Mouse (Mus musculus) cerebellum, postnatal 14 days (tissue): ENCODE measurements around the gene Efcab14.
A peak's percentile ranks its signal among the peaks of the same experiment; 100 is the strongest.

Experiments
- DNase-seq, 2 experiments: peaks; one replicate each; pipeline ENCODE4 v3.0.0; 2021; ENCODE audit warnings: mixed read lengths in 2 of 2

The Efcab14 gene

GRCm38 (mm10) chr4:115737551-115738041, at the start of gene Efcab14:
Efcab14 (plus strand) TSS chr4:115737744.
- peak; percentile 99 for DNase-seq

GRCm38 (mm10) chr4:115701468-115701867, 36.1 kb upstream of the Efcab14 start:
- DNase-seq, result peak in 1 of 2 experiments; percentile 5

- DNase-seq, result no peak
These were observed 33.5 kb upstream of the Efcab14 start for GRCm38 (mm10) chr4:115703927-115704505.

DNA sequence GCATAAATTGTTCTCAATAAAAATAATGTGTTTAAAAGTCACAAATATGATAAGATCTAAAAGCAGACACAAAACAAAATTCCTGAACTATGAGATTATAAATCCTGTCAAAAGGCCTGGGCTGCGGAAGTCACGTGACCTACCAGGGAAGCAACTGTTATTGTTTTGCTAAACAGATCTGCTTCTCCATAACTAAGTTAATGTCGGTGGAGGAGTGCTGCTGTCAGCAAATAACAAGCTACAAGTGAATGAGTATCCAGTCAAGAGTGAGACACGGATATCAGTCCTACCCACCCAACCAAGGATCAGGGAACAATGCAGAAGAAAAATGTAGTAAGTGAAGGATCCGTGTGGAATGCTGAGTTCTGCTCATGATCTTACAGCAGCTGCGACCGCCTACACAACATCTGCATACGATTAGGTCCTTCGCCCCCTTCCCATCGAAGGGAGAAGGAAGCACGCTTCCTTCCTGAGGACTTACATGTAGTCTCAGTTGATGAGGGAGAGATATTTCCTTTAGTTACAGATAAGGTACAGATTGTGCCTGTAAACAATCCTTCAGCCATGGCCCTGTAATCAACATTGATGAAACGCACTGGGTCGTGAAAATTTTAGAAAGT, 28.5 kb upstream of the Efcab14 start:
- DNase-seq, result no peak

- DNase-seq, result peak; percentile 80 to 91
These were observed 27.6 kb upstream of the Efcab14 start for GRCm38 (mm10) chr4:115709792-115710418.

GRCm38 (mm10) chr4:115728721-115729120, 8.8 kb upstream of the Efcab14 start:
- DNase-seq, result no peak

DNA sequence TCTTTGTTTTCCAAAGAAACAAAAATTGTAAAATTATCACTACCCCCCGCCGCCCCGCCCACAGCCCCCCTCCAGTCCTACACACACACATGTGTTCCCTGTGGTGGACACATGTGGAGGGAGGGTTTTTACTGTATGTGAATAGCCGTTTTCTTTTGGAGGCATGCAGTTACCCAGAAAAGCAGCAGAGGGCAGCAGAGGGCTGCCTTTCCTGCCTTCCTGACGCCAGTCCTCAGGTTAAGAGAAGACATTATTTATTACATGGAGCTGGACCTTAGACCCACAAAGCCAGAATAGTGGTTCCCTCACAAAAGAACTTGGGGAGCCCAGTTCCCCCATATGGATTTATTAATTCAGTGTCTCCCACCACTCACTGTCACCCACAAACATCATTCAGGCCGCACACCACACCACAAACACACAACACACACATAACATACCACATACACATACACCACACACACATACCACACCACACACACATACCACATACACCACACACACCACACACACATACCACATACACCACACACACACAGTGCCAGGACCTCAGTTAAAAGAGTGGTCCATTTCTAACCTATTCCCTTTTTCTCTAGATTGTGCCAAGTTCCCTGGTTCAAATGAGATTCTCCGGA, 5.8 kb upstream of the Efcab14 start:
- peak; percentile 82 to 85 for DNase-seq

GRCm38 (mm10) chr4:115732223-115732818, 5.2 kb upstream of the Efcab14 start:
- no peak for DNase-seq

DNA sequence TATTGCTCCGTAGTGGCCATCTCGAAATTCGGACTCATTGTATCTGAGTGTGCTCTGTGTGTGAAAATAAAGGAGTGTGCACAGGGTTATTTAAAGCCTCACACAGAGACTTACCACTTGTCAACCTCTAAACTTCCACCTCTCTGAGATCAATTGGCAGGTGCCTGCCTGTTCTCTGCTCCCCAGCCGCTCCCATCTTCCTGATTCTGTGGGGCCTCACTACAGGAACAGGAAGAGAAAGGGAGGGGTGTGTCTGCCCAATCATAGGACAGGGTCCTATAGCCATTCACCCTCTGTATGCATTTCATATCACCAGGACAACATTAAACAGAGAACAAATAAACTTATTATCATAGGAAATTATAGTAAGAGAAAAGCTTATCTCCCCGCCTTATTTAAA, 3.8 kb upstream of the Efcab14 start:
- no peak for DNase-seq

GRCm38 (mm10) chr4:115734867-115735266, 2.7 kb upstream of the Efcab14 start:
- DNase-seq, result no peak

DNA sequence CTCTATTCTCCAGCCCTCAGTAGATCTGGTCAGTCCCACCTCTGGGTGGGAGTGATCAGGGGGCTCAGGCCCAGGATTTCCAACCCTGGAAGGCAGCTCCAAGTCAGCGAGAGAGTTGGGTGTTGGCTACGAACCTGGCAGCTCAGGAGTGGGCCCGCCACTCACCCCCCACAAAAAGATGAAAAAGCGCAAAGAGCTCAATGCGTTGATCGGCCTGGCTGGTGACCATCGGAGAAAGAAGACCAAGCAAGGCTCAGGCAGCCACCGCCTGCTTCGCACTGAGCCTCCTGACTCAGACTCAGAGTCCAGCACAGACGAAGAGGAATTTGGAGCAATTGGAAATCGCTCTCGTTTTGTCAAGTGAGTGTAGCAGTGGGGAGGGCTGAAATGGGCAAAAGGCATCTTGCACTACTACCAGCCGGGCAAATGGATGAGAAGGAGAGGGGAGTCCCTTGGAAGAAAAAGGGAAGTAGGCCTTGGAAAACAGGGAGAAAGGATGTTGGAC, 989 bp downstream of the Efcab14 start:
- peak; percentile 7 to 12 for DNase-seq

GRCm38 (mm10) chr4:115742658-115743057, 5.1 kb downstream of the Efcab14 start:
- no peak for DNase-seq

DNA sequence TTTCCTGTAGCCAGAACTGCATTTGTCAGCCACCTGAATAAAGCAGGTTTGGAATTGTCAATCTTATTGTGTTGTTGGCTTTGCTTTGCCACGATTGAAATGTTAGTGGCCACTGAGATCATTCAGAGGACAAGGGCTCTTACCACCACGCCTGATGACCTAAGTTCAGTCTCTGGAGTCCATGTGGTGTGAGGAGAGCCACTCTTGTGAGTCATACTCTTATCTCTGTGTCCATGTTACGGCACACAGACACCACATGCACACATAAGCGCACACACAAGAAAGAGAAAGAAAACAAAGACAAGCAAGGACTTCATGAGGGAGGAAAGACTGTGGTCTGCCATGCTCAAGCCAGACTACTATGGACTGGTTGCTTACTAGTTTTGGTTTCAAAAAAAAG, 5.6 kb downstream of the Efcab14 start:
- DNase-seq, result no peak

GRCm38 (mm10) chr4:115748181-115748580, 10.6 kb downstream of the Efcab14 start:
- no peak for DNase-seq

DNA sequence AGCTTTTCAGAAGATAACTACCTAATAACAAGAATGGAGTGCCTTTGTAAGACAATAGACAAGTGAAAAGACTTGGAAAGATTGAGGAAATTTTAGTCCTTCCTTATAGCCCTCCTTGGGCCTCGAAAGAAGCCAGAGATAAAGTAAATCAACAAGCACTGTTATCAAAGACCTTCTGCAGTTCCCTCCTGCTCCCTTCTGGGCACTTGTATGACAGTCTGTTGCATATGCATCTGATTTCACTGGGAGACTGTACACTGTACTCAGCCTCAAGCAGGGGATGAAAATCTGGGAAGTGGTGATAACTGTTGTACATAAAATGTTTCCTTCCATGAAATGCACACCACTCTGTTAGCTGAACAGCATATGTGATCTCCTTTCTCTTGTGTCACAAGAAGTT, 11.8 kb downstream of the Efcab14 start:
- no peak for DNase-seq

DNA sequence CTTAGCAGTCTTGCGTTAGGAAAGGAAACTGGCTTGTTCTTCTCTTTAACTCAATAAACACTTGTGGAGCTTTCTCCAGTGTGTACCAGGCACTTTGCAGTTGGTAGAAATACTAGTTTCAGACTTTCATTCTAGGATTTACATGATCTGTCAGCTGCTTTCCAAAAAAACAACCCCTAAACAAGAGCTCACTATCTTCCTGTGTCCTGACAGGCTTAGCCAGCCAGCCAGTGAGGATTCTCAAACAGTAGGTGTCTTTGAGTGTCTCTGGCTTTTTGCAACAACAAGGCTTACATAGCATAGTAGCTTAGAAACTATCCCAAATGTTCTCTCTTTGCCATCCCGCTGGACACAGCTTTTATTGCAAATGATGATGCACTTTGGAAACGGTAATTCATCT, 16.6 kb downstream of the Efcab14 start:
- DNase-seq, result no peak

- no peak for DNase-seq
These were observed 17.3 kb downstream of the Efcab14 start for GRCm38 (mm10) chr4:115754851-115755250.

DNA sequence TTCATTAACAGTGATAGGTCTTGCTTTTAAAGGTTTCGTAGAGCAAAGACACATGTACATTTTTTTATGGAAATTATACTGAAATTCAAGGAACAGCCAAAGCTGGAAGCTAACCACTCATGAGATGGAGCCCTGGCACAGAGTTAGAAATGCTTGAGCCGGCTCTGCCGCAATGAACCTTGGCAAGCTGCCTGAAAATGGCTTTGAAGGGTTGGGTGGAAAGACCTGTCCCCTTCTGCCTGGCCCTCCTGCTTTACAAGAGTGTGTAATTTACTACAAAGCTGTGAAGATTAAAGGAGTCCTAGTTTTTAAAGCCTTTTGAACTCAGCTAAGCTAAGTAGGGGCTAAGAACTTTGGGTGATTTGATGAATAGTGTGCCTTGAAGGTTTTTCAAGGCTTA, 23.7 kb downstream of the Efcab14 start:
- DNase-seq, result peak; percentile 39 to 53

DNA sequence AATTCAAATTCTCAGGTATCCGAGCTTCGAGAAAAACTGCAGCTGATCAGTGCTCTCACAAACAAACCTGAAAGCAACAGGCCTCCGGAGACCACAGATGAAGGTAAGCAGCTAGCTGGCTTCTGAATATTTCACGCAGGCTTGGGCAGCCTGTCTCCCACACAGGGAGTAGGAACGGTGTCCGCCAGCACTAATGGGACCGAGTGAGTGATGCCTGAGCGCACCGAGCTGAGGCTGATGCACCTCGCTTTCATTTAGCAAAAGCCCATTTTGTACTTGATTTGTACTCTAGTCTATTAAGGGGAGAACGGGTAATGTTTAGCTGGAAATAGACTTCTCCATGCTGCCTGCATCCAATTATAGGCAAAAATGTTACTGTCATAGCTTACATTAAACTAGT, 27.0 kb downstream of the Efcab14 start:
- DNase-seq, result no peak

DNA sequence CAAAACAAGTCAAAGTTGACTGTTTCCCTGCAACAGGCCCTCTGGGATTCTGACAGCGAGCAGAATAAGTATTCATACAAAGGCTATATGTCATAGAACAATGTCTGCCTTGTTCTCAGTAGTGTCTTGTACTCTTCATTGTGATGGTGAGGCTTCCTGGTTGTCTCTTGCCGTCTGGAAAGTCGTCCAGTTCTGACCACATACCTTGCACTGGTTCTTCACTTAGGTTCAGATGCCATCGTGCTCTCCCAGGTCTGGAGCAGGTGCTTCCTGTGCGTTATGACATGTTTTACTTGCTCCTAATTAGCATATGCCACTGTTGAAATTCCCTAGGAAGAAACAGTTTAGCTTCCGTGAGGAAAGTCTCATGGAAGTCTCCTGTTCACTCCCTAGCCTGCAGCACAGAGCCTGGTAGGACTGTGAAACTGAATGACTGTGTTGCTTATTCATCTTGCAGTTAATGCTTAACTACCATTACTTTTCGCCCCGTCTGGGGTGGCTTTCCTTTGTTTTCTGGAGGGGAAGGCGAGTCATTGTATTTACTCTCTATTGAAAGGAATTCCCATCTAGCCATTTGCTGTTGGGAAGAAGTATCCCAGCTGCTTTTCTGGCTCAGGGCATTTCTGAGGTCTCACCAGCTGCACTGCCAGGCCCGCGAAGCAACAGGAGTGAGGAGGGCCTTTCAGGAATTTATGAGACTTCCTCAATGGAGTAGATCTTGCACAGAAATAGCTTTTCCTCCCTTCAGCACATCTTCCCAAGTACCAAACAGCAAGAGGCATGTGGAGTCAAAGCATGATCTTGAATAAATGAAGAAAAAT, 30.3 kb downstream of the Efcab14 start:
- DNase-seq, result no peak

- no peak for DNase-seq
These were observed 37.5 kb downstream of the Efcab14 start for GRCm38 (mm10) chr4:115775056-115775455.

GRCm38 (mm10) chr4:115777627-115778026, 40.1 kb downstream of the Efcab14 start:
- no peak for DNase-seq
